Mouse (Mus musculus): ENCODE measurements around the gene Gm20388. TPM values are rescaled to one million over a fixed set of nuclear protein-coding genes. Genes with fewer than 3 reads are reported as not detected.
A peak's percentile ranks its signal among the peaks of the same experiment; 100 is the strongest.

Gm20388 gene
- polyA plus RNA-seq, 1 experiment, result 28.1 TPM

DNA sequence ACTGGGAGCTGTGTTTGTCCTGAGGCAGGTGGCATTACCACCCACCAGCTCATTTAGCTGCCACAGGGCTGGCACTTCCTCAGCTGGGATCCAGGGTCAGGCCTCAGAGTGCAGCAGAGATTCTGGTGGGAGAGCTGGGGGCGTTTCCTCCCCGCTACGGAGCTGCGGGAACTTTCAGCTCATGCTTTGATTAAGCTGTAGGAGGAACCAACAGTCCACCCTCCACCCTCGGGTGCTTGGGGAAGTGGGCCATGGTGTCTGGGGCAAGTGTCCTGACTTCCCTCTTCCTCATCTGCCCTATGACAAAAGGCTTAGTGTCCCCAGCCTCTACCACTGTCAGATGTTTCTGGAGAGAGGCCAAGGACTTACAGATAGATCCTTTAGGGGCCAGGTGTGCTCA is 1966.6 kb downstream of the Gm20388 start:
- H3K27me3 ChIP-seq (ENCODE audit: control insufficient read depth, insufficient read depth, low read length, poor library complexity, severe bottlenecking), result no peaks in the 10 kb centered on the region
- H3K36me3 ChIP-seq (ENCODE audit: control insufficient read depth, insufficient read depth, low read length, poor library complexity, severe bottlenecking), result peaks cover 7% of the 10 kb centered on the region
- H3K4me1 ChIP-seq (ENCODE audit: control insufficient read depth, insufficient read depth, low read length), result peaks cover 7% of the 10 kb centered on the region
- TF ChIP-seq CTCF (IDR thresholded peaks at IDR 0.05; ENCODE audit: low read depth, low read length), result no peak
- no peak for TF ChIP-seq EP300 (IDR thresholded peaks at IDR 0.05; ENCODE audit: insufficient read depth, low read depth, low read length)
- no peak for TF ChIP-seq POLR2A (IDR thresholded peaks at IDR 0.05; ENCODE audit: insufficient read depth, low read length)
- no peak overlapping the region for H3K4me3 ChIP-seq (ENCODE audit: low read depth, low read length)
- H3K9me3 ChIP-seq (replicated peaks; ENCODE audit: control insufficient read depth, insufficient read depth, low read length, poor library complexity, severe bottlenecking), result no peaks in the 10 kb centered on the region
- H3K27ac ChIP-seq (ENCODE audit: insufficient read depth, low read length), result no peak overlapping the region
- no peak overlapping the region for H3K9ac ChIP-seq (ENCODE audit: low read depth, poor library complexity, severe bottlenecking)

- TF ChIP-seq CTCF (IDR thresholded peaks at IDR 0.05; ENCODE audit: low read depth, low read length), result no peak
- Histone ChIP-seq H3K4me3 (ENCODE audit: low read depth, low read length) (no peak overlapping the region), H3K4me1 (ENCODE audit: control insufficient read depth, insufficient read depth, low read length) (peaks cover 7% of the 10 kb centered on the region), H3K9ac (ENCODE audit: low read depth, poor library complexity, severe bottlenecking) (no peak overlapping the region), H3K27me3 (ENCODE audit: control insufficient read depth, insufficient read depth, low read length, poor library complexity, severe bottlenecking) (no peaks in the 10 kb centered on the region), H3K9me3 (replicated peaks; ENCODE audit: control insufficient read depth, insufficient read depth, low read length, poor library complexity, severe bottlenecking) (no peaks in the 10 kb centered on the region), H3K36me3 (ENCODE audit: control insufficient read depth, insufficient read depth, low read length, poor library complexity, severe bottlenecking) (peaks cover 14% of the 10 kb centered on the region), H3K27ac (ENCODE audit: insufficient read depth, low read length) (no peak overlapping the region)
Observed at GRCm38 (mm10) chr8:121877828-121878480, 1967.3 kb downstream of the Gm20388 start.

GRCm38 (mm10) chr8:121879712-121880111 is 1969.1 kb downstream of the Gm20388 start:
- H3K4me1 ChIP-seq (ENCODE audit: control insufficient read depth, insufficient read depth, low read length), result peaks cover 10% of the 10 kb centered on the region
- no peaks in the 10 kb centered on the region for H3K9me3 ChIP-seq (replicated peaks; ENCODE audit: control insufficient read depth, insufficient read depth, low read length, poor library complexity, severe bottlenecking)

DNA sequence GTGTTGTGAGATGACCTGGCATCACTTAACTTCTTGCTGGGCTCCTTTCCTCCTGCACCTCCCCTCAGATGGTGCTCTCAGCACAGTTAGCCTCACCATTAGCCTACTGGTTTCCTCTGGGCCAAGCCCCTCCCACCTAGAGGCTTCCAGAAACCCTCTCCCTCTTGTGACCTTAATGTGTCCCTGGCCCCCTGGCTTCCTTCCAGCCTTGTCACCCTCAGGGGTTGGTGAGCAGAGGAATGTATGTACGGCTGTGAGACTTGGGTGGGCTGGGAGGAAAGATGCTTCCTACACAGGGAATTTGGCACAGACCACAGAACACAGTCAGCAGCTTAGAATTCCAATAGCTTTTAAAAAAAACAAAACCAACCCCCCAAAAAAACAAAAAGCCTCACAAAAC is 1970.2 kb downstream of the Gm20388 start:
- Histone ChIP-seq H3K4me3 (ENCODE audit: low read depth, low read length) (no peak overlapping the region), H3K4me1 (ENCODE audit: control insufficient read depth, insufficient read depth, low read length) (peaks cover 10% of the 10 kb centered on the region), H3K9me3 (replicated peaks; ENCODE audit: control insufficient read depth, insufficient read depth, low read length, poor library complexity, severe bottlenecking) (no peaks in the 10 kb centered on the region), H3K9ac (ENCODE audit: low read depth, poor library complexity, severe bottlenecking) (no peak overlapping the region), H3K27me3 (ENCODE audit: control insufficient read depth, insufficient read depth, low read length, poor library complexity, severe bottlenecking) (no peaks in the 10 kb centered on the region), H3K27ac (ENCODE audit: insufficient read depth, low read length) (no peak overlapping the region), H3K36me3 (ENCODE audit: control insufficient read depth, insufficient read depth, low read length, poor library complexity, severe bottlenecking) (peaks cover 43% of the 10 kb centered on the region)
- peak; percentile 57; the same call in 1 of the 2 replicates for TF ChIP-seq EP300 (IDR thresholded peaks at IDR 0.05; ENCODE audit: insufficient read depth, low read depth, low read length)
- TF ChIP-seq CTCF (IDR thresholded peaks at IDR 0.05; ENCODE audit: low read depth, low read length), result no peak

More at GRCm38 (mm10) chr8:121879712-121880111, 1969.1 kb downstream of the Gm20388 start:
- Histone ChIP-seq H3K27ac (ENCODE audit: insufficient read depth, low read length) (no peak overlapping the region), H3K27me3 (ENCODE audit: control insufficient read depth, insufficient read depth, low read length, poor library complexity, severe bottlenecking) (no peaks in the 10 kb centered on the region), H3K36me3 (ENCODE audit: control insufficient read depth, insufficient read depth, low read length, poor library complexity, severe bottlenecking) (peaks cover 32% of the 10 kb centered on the region), H3K4me3 (ENCODE audit: low read depth, low read length) (no peak overlapping the region), H3K9ac (ENCODE audit: low read depth, poor library complexity, severe bottlenecking) (no peak overlapping the region)
- TF ChIP-seq POLR2A (IDR thresholded peaks at IDR 0.05; ENCODE audit: insufficient read depth, low read length), result no peak
- TF ChIP-seq CTCF (IDR thresholded peaks at IDR 0.05; ENCODE audit: low read depth, low read length), result no peak
- TF ChIP-seq EP300 (IDR thresholded peaks at IDR 0.05; ENCODE audit: insufficient read depth, low read depth, low read length), result no peak

GRCm38 (mm10) chr8:121881921-121882320 is 1971.3 kb downstream of the Gm20388 start:
- H3K27me3 ChIP-seq (ENCODE audit: control insufficient read depth, insufficient read depth, low read length, poor library complexity, severe bottlenecking), result no peaks in the 10 kb centered on the region
- TF ChIP-seq EP300 (IDR thresholded peaks at IDR 0.05; ENCODE audit: insufficient read depth, low read depth, low read length), result 0 out of 2 replicates have a peak, but pooled peaks have one; percentile 50
- no peak for TF ChIP-seq POLR2A (IDR thresholded peaks at IDR 0.05; ENCODE audit: insufficient read depth, low read length)
- TF ChIP-seq CTCF (IDR thresholded peaks at IDR 0.05; ENCODE audit: low read depth, low read length), result no peak
- H3K36me3 ChIP-seq (ENCODE audit: control insufficient read depth, insufficient read depth, low read length, poor library complexity, severe bottlenecking), result peaks cover 54% of the 10 kb centered on the region
- peaks cover 10% of the 10 kb centered on the region for H3K4me1 ChIP-seq (ENCODE audit: control insufficient read depth, insufficient read depth, low read length)
- H3K27ac ChIP-seq (ENCODE audit: insufficient read depth, low read length), result 0 out of 2 replicates have a peak overlapping the region, but pooled peaks have one; percentile 10
- no peaks in the 10 kb centered on the region for H3K9me3 ChIP-seq (replicated peaks; ENCODE audit: control insufficient read depth, insufficient read depth, low read length, poor library complexity, severe bottlenecking)
- no peak overlapping the region for H3K9ac ChIP-seq (ENCODE audit: low read depth, poor library complexity, severe bottlenecking)
- no peak overlapping the region for H3K4me3 ChIP-seq (ENCODE audit: low read depth, low read length)

- Histone ChIP-seq H3K4me3 (ENCODE audit: low read depth, low read length) (no peak overlapping the region), H3K27me3 (ENCODE audit: control insufficient read depth, insufficient read depth, low read length, poor library complexity, severe bottlenecking) (no peaks in the 10 kb centered on the region), H3K9me3 (replicated peaks; ENCODE audit: control insufficient read depth, insufficient read depth, low read length, poor library complexity, severe bottlenecking) (no peaks in the 10 kb centered on the region), H3K4me1 (ENCODE audit: control insufficient read depth, insufficient read depth, low read length) (peaks cover 10% of the 10 kb centered on the region), H3K36me3 (ENCODE audit: control insufficient read depth, insufficient read depth, low read length, poor library complexity, severe bottlenecking) (peaks cover 70% of the 10 kb centered on the region), H3K9ac (ENCODE audit: low read depth, poor library complexity, severe bottlenecking) (no peak overlapping the region), H3K27ac (ENCODE audit: insufficient read depth, low read length) (no peak overlapping the region)
- TF ChIP-seq EP300 (IDR thresholded peaks at IDR 0.05; ENCODE audit: insufficient read depth, low read depth, low read length) (no peak), CTCF (IDR thresholded peaks at IDR 0.05; ENCODE audit: low read depth, low read length) (no peak), POLR2A (IDR thresholded peaks at IDR 0.05; ENCODE audit: insufficient read depth, low read length) (no peak)
Observed at GRCm38 (mm10) chr8:121884181-121884580, 1973.5 kb downstream of the Gm20388 start.

All from ES-Bruce4 (cell line).